Mouse (Mus musculus) heart, postnatal 0 days (tissue): ENCODE results near the gene Cbl. TPM values are rescaled to one million over a fixed set of nuclear protein-coding genes. Genes with fewer than 3 reads are reported as not detected.
A peak's percentile ranks its signal among the peaks of the same experiment; 100 is the strongest.

Experiments used
- ATAC-seq: fragments of 200-750 bp; cut with Nextera tagmentation; 2 replicates; pipeline ENCODE4 v1.8.0; 2017; ENCODE audit warnings: low read depth, moderate number of reproducible peaks, moderate library complexity; ENCODE audit not compliant: insufficient read depth
- DNase-seq: peaks from one replicate; pipeline ENCODE4 v3.0.0-alpha.2; 2016; ENCODE audit warnings: low spot score
- H3K27ac ChIP-seq: fragments of 300-500 bp; sonication (generic); 2 replicates; pipeline ENCODE4 v1.5.1; 2014; ENCODE audit warnings: low read depth, mild to moderate bottlenecking
- H3K27me3 ChIP-seq: fragments of 300-500 bp; sonication (generic); 2 replicates; pipeline ENCODE4 v1.6.1; 2014; ENCODE audit warnings: low read length, mixed read lengths; ENCODE audit not compliant: control insufficient read depth, insufficient read depth
- H3K36me3 ChIP-seq: fragments of 300-500 bp; sonication (generic); replicated peaks from 2 replicates; pipeline ENCODE4 v1.6.1; 2014; ENCODE audit warnings: low read length, mixed read lengths; ENCODE audit not compliant: control insufficient read depth, insufficient read depth
- H3K4me1 ChIP-seq: fragments of 300-500 bp; sonication (generic); 2 replicates; pipeline ENCODE4 v1.6.1; 2014; ENCODE audit warnings: antibody characterized with exemption; ENCODE audit not compliant: control insufficient read depth, insufficient read depth
- H3K4me2 ChIP-seq: fragments of 300-500 bp; sonication (generic); 2 replicates; pipeline ENCODE4 v1.6.1; 2014; ENCODE audit warnings: low read depth, mild to moderate bottlenecking, low read length, moderate library complexity
- H3K4me3 ChIP-seq: fragments of 300-500 bp; sonication (generic); 2 replicates; pipeline ENCODE4 v1.5.1; 2014; ENCODE audit warnings: low read depth, low read length
- H3K9ac ChIP-seq: fragments of 300-500 bp; sonication (generic); replicated peaks from 2 replicates; pipeline ENCODE4 v1.6.1; 2014; ENCODE audit warnings: low read depth, low read length, mixed read lengths
- H3K9me3 ChIP-seq: fragments of 300-500 bp; sonication (generic); replicated peaks from 2 replicates; pipeline ENCODE4 v1.6.1; 2016; ENCODE audit warnings: low read length; ENCODE audit not compliant: control insufficient read depth
- CTCF ChIP-seq: IDR thresholded peaks from 2 replicates; pipeline ENCODE4 v1.5.1; 2016; ENCODE audit warnings: antibody characterized with exemption, control low read depth, low read depth
- EP300 ChIP-seq: IDR thresholded peaks from 2 replicates; pipeline ENCODE4 v1.6.1; 2016; ENCODE audit warnings: antibody characterized with exemption, low read depth
- WGBS: fragments of 180-500 bp; shearing (Covaris S2); extraction: QIAGEN DNeasy Blood & Tissue Kit; methylation state at CpG from one replicate; pipeline ENCODE4 v1.1.7; 2014; 5-methylcytosine and 5-hydroxymethylcytosine counted together
- polyA plus RNA-seq: library from polyadenylated mRNA; unstranded; fragments of >200 nt; fragmentation: Nextera tagmentation; extraction: Ambion mirVana; gene quantifications from 2 replicates; pipeline ENCODE4 v1.2.1, GENCODE M21; 2015
- total RNA-seq: library from RNA; depleted of rRNA; stranded (reverse); fragments of >200 nt; gene quantifications from 2 replicates; pipeline ENCODE4 v1.2.3, GENCODE M21; 2014; ENCODE audit warnings: low replicate concordance

Gene Cbl
- total and polyA plus RNA-seq, 2 experiments from 2014 or later, result 5.2 to 17.6 TPM

GRCm38 (mm10) chr9:44133287-44133686, 100.6 kb downstream of the Cbl start:
- Histone ChIP-seq H3K4me1 (peaks cover 39% of the 10 kb centered on the region), H3K4me3 (peak overlapping the region; percentile 76), H3K9me3 (no peaks in the 10 kb centered on the region), H3K36me3 (peaks cover 17% of the 10 kb centered on the region), H3K4me2 (peak overlapping the region; percentile 91), H3K9ac (peak overlapping the region; percentile 87), H3K27me3 (no peaks in the 10 kb centered on the region), H3K27ac (peak overlapping the region; percentile 97)
- DNase-seq (no peak), ATAC-seq (no peak)
- TF ChIP-seq EP300, result no peak
- TF ChIP-seq CTCF, result no peak
- 10% methylated on average over 2 of the region's 2 CpGs for WGBS

GRCm38 (mm10) chr9:44132200-44132599, 101.6 kb downstream of the Cbl start:
- no peak for ATAC-seq

GRCm38 (mm10) chr9:44131276-44131590, 102.6 kb downstream of the Cbl start:
- peak overlapping the region; percentile 97 for H3K27ac ChIP-seq
- no peak for TF ChIP-seq CTCF
- ATAC-seq, result no peak
- no peaks in the 10 kb centered on the region for H3K36me3 ChIP-seq
- peak overlapping the region; percentile 86 for H3K4me2 ChIP-seq
- no peak for DNase-seq
- WGBS, result 52% methylated on average over 7 of the region's 7 CpGs
- no peaks in the 10 kb centered on the region for H3K27me3 ChIP-seq
- H3K4me1 ChIP-seq, result peaks cover 36% of the 10 kb centered on the region
- no peak overlapping the region for H3K4me3 ChIP-seq
- H3K9ac ChIP-seq, result no peak overlapping the region
- no peaks in the 10 kb centered on the region for H3K9me3 ChIP-seq

More at GRCm38 (mm10) chr9:44132200-44132599, 101.6 kb downstream of the Cbl start:
- Histone ChIP-seq H3K27me3 (no peaks in the 10 kb centered on the region), H3K4me2 (no peak overlapping the region), H3K9ac (no peak overlapping the region), H3K4me1 (peaks cover 42% of the 10 kb centered on the region), H3K27ac (peak overlapping the region; percentile 97), H3K9me3 (no peaks in the 10 kb centered on the region), H3K36me3 (peaks cover 8% of the 10 kb centered on the region), H3K4me3 (no peak overlapping the region)
- DNase-seq, result no peak
- TF ChIP-seq EP300 (no peak), CTCF (no peak)
- 67% methylated on average over 5 of the region's 5 CpGs for WGBS

GRCm38 (mm10) chr9:44130581-44131275, 103.1 kb downstream of the Cbl start:
- Histone ChIP-seq H3K9me3 (no peaks in the 10 kb centered on the region), H3K4me1 (peaks cover 31% of the 10 kb centered on the region), H3K4me2 (peak overlapping the region; percentile 86), H3K27me3 (no peaks in the 10 kb centered on the region), H3K36me3 (no peaks in the 10 kb centered on the region), H3K4me3 (peak overlapping the region; percentile 50), H3K9ac (peak overlapping the region; percentile 58), H3K27ac (peak overlapping the region; percentile 97)
- no peak for TF ChIP-seq EP300
- TF ChIP-seq CTCF, result no peak
- DNase-seq (peak; percentile 44), ATAC-seq (peak; percentile 19)
- WGBS, result 28% methylated on average over 19 of the region's 19 CpGs

- Histone ChIP-seq H3K9me3 (no peaks in the 10 kb centered on the region), H3K27ac (peak overlapping the region; percentile 97), H3K36me3 (no peaks in the 10 kb centered on the region), H3K4me3 (peak overlapping the region; percentile 50), H3K9ac (peak overlapping the region; percentile 58), H3K4me1 (peaks cover 29% of the 10 kb centered on the region), H3K27me3 (no peaks in the 10 kb centered on the region), H3K4me2 (peak overlapping the region; percentile 86)
- peak; percentile 62 for ATAC-seq
- under 1% methylated on average over 27 of the region's 27 CpGs for WGBS
- peak; percentile 90 for DNase-seq
- no peak for TF ChIP-seq CTCF
- TF ChIP-seq EP300, result peak; percentile 67
Observed at GRCm38 (mm10) chr9:44130034-44130433, 103.8 kb downstream of the Cbl start.

GRCm38 (mm10) chr9:44129633-44130032, 104.2 kb downstream of the Cbl start:
- DNase-seq (peak; percentile 56), ATAC-seq (peak; percentile 22)
- peak overlapping the region; percentile 86 for H3K4me2 ChIP-seq
- peaks cover 29% of the 10 kb centered on the region for H3K4me1 ChIP-seq
- H3K27ac ChIP-seq, result peak overlapping the region; percentile 97
- WGBS, result 2% methylated on average over 9 of the region's 9 CpGs
- H3K9me3 ChIP-seq, result no peaks in the 10 kb centered on the region
- peak overlapping the region; percentile 50 for H3K4me3 ChIP-seq
- H3K36me3 ChIP-seq, result no peaks in the 10 kb centered on the region
- TF ChIP-seq EP300, result no peak
- TF ChIP-seq CTCF, result no peak
- H3K27me3 ChIP-seq, result no peaks in the 10 kb centered on the region
- peak overlapping the region; percentile 58 for H3K9ac ChIP-seq
